Mouse (Mus musculus) B cell, adult (primary cell): ENCODE results near the gene Bricd5. TPM values are rescaled to one million over a fixed set of nuclear protein-coding genes. Genes with fewer than 3 reads are reported as not detected.

ENCODE experiments used
- total RNA-seq: library from RNA; stranded (reverse); gene quantifications from 4 replicates; pipeline ENCODE4 v1.2.4, GENCODE M21; 2023; ENCODE audit not compliant: inconsistent age

Bricd5 gene
- 0.71 to 1.2 TPM (median 0.95 TPM) in 4 replicates for total RNA-seq

DNA sequence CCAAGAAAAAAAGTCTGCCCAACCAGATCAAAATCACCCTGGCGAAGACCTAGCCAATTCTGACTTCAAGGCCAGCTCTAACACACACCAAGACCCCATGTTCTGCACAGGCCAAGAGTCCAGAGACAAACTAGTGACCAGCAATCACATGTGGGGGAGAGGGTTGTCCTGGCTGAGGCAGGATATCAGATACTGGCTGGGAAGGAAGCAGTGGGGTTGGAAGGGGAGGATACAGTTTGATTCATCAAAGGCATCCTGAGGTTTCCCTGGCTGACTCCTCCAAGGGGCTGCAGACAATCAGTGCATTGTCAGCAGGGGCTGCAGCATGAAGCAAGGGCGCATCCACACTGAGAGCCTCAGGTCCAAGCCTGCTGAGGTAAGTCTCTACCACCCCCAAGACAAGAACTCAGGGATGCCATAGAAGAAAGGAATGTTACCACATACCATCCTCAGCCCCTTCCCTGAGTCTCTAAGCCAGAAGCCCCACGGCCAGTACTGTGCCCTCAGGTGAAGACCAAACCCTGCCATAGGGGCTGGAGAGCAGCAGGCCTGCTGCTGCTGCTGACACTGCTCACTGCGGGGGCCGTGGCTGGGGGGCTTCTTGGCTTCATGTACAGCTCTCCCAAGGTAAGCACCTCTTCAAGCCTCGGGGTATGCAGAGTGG, at the start of gene Bricd5:
Bricd5 (plus strand) TSS at position 273 of the 664 bp plus-strand sequence.

DNA sequence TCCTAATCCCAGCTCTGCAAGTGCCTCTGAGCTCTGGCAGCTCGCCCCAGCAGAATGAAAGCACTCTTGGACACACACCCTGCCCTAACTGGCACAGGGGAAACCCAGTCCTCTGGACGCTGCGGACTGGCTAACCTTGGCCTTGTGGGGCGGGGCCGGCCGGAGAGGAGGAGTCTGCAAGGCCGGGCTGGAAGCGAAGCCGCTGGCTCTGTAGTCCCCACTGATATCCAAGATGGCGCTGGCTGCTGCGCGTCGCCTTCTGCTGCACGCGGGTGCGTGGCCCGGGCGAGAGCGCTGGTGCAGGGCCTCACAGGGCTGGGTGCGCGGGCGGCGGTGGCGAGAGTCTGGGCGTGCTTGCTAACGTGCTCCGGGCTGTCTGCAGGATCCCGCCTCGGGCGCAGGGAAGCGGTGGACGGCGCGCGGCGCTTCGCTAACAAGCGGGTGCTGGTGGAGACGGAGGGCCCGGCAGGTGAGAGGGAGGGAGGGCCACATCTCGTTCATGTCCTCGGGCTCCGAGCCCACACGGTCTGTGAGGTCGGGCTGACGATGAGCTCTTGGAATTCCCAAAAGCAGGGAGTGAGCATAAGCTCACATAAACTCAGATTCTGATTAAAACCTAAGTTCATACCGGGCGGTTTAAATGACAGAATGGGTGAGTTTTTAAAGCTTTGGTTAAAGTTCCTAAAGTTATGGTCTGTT, 47.1 kb upstream of the Bricd5 start, which contains the start of gene Eci1:
Eci1 (plus strand) TSS at position 171 of the 699 bp plus-strand sequence.

DNA sequence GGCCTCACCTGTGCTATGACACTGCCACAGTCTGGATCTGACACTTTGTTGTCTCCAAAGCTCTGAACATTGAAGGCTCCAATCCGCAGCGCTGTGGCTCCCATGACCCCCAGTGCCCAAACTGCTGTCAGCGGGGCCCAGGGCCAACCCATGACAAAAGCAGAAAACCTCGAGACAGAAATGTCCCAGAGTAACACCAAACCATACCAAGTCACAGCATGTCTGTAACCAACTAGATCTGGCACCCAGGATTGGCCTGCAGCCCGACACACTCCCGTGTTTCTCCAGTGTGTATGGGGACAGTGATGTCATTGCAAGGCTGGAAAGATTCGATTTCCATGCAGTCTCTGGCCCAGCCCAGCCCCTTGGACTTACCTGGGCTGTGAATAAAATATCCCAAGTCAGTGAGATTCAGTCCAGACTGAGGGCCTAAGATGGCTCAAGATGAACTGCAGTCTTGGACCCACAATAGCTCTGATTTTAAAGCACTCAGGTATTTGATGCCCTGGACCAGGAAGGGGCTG, 31.0 kb upstream of the Bricd5 start, which contains the start of gene Dnase1l2:
Dnase1l2 (minus strand) TSS at position 474 of the 524 bp plus-strand sequence.

DNA sequence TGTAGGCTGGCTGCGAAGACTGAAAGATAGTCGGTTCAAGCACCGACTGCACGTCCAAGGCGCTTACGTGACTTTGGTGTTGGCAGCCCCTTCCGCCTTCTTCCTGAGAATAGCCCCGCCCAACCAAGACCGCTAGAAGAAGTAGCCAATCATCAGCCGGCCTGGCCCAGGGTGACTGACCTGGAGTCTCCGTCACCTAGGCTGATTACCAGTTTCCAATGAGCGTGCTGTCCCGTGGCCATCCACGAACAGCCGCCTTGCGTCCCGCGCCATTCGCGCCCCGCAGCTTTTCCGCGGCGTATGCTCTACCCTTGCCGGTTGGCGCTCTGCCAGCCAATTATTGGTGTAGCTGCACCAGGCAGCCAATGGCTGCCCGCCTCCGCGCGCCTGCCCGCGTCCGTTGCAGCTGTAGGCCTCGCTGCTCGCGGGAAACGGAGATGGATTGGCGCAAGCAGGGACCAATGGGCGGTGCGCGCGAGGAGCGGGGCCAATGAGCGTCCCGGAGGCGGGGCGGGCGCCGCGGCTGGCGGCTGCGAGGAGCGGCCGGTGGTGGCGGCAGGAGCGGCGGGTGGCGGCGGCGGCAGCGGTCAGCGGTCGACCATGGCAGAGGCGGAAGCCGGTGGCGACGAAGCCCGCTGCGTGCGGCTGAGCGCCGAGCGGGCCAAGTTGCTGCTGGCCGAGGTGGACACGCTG, 3.6 kb upstream of the Bricd5 start, which contains the start of the genes E4f1 and Pgp:
E4f1 (minus strand) TSS at position 404 of the 693 bp plus-strand sequence.
Pgp (plus strand) TSS at position 483 of the 693 bp plus-strand sequence.

DNA sequence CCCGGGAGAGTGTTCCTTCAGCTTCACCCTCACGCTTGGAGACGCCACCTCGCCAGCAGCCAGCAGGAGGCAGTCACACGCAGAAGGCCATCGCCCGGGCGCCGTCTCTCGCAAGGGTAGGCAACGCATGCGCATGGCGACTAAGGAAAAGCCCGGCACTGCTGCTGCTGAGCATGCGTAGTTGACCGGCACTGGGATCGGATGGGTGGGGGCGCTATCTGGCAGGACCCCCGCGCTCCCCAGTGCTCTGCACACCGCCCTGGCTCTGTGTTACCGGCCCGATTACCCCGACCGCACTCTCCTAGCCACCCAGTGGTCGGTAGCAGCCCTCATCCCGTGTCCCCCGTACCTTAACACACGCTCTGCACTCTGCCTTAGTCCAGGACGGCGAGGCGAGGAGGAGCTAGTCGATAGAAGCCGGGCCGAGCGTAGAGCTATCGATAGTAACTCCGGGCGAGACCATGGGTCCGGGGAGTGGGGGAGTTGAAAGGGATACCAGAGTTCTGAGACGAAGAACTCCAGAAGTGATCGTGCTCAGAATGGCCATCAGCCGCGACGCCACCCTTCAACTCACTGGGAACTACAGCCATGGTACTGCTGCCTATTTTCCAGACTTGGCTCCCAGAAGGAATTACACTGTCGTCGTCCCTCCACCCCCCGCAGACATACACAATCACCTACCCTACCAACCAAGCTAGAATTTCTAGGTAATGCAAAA, 5.1 kb downstream of the Bricd5 start, which contains the start of gene Mlst8:
Mlst8 (minus strand) TSS at position 416 of the 718 bp plus-strand sequence.

DNA sequence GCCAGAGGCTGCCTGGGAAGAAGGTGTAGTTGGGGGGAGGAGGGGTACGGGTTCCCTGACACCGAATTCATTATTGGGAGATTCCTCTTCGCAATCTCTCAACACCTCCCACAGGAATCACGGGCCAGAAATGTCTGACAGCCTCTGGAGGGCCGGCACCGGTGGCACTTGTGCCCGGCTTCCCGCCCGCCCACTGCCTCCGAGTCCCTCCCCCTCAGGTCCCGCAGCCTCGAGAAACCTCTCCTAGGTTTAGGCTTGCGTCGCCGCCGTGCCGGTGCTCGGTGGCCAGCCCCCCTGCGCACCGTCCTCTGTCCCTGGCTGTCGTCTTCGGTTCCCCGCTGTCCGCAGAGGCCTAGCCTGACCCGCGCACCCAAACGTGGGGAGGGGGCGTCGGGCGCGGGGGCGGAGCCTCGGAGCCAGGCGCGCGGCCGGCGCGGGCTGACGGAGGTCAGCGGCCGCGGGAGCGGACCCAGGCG, 14.5 kb downstream of the Bricd5 start, which contains the start of gene Caskin1:
Caskin1 (plus strand) TSS at position 416 of the 476 bp plus-strand sequence.

Other genes with a start within 250 kb of the Bricd5 start
- 8.9 to 15.0 TPM (median 12.2 TPM) in 4 replicates for gene Ccnf, start 222.4 kb upstream of the Bricd5 start, total RNA-seq
- gene Abca17, start 122.8 kb upstream of the Bricd5 start, total RNA-seq, result 0.09 to 0.30 TPM (median 0.14 TPM) in 4 replicates
- gene Abca3, start 121.9 kb upstream of the Bricd5 start, total RNA-seq, result 50.7 to 55.1 TPM (median 52.7 TPM) in 4 replicates
- 154 to 168 TPM (median 161 TPM) in 4 replicates for gene Rnps1, start 59.3 kb upstream of the Bricd5 start, total RNA-seq
- gene Eci1, start 47.2 kb upstream of the Bricd5 start, total RNA-seq, result 22.7 to 27.4 TPM (median 27.0 TPM) in 4 replicates
- gene Dnase1l2, start 30.8 kb upstream of the Bricd5 start, total RNA-seq, result 3.5 to 8.3 TPM (median 5.4 TPM) in 4 replicates
- 58.4 to 75.5 TPM (median 64.9 TPM) in 4 replicates for gene E4f1, start 3.6 kb upstream of the Bricd5 start, total RNA-seq
- 17.0 to 19.8 TPM (median 18.8 TPM) in 4 replicates for gene Pgp, start 3.5 kb upstream of the Bricd5 start, total RNA-seq
- gene Mlst8, start 5.2 kb downstream of the Bricd5 start, total RNA-seq, result 18.2 to 22.4 TPM (median 20.5 TPM) in 4 replicates
- not detected in 4 replicates for gene Caskin1, start 14.7 kb downstream of the Bricd5 start, total RNA-seq
- gene Traf7, start 54.1 kb downstream of the Bricd5 start, total RNA-seq, result 201 to 215 TPM (median 211 TPM) in 4 replicates
- gene Rab26, start 60.3 kb downstream of the Bricd5 start, total RNA-seq, result 1.0 to 1.9 TPM (median 1.2 TPM) in 4 replicates
- gene Pkd1, start 76.0 kb downstream of the Bricd5 start, total RNA-seq, result 71.1 to 75.5 TPM (median 72.5 TPM) in 4 replicates
- gene Tsc2, start 158.7 kb downstream of the Bricd5 start, total RNA-seq, result 84.9 to 110 TPM (median 98.3 TPM) in 4 replicates
- gene Nthl1, start 158.8 kb downstream of the Bricd5 start, total RNA-seq, result 2.8 to 11.3 TPM (median 4.9 TPM) in 4 replicates
- 0.48 to 0.51 TPM in 2 of 4 replicates, not detected in the others for gene Slc9a3r2, start 176.4 kb downstream of the Bricd5 start, total RNA-seq
- gene Npw, start 184.6 kb downstream of the Bricd5 start, total RNA-seq, result not detected in 4 replicates
- 52.7 to 59.6 TPM (median 57.9 TPM) in 4 replicates for gene Zfp598, start 195.8 kb downstream of the Bricd5 start, total RNA-seq
- not detected in 4 replicates for gene Syngr3, start 216.1 kb downstream of the Bricd5 start, total RNA-seq
- gene Gfer, start 222.3 kb downstream of the Bricd5 start, total RNA-seq, result 16.9 to 18.7 TPM (median 18.1 TPM) in 4 replicates
- gene Noxo1, start 222.3 kb downstream of the Bricd5 start, total RNA-seq, result 7.7 to 11.6 TPM (median 8.4 TPM) in 4 replicates
- 31.4 to 36.1 TPM (median 33.4 TPM) in 4 replicates for gene Tbl3, start 233.8 kb downstream of the Bricd5 start, total RNA-seq
- 0.78 TPM in 1 of 4 replicates, not detected in the others for gene Rnf151, start 244.2 kb downstream of the Bricd5 start, total RNA-seq
- gene Rps2, start 244.2 kb downstream of the Bricd5 start, total RNA-seq, result 1,210 to 1,288 TPM (median 1,234 TPM) in 4 replicates